Comparison of ENCODE assay signal across 30 mouse cellular contexts in the genomic region with DNA sequence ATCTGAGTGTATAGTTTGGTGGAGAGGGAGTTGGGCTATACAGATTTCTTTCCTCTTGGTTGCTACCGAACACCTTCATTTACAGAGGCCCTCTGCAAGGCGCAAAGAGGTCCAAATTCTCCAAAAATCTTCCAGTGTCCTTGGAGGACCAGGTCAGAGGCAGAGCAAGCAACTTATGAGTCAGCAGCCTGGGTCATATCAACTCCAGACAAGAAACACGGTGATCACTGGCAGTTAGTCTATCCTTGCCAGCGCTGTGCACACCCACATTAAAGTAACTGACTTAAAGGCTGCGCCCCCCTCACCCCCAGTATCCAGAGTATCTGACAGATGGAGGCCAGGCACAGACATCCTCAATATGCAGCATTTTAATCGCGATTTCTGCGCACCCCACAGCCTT. TPM values are rescaled to one million over a fixed set of nuclear protein-coding genes. Genes with fewer than 3 reads are reported as not detected.
A peak's percentile ranks its signal among the peaks of the same experiment; 100 is the strongest.
DNase-seq lines count a peak whose midpoint lies in the region; ATAC-seq lines count a peak whose summit lies in the region.
"Had no signal": no experiment of that assay in that cellular context is flagged by ENCODE, and none has a peak within 500 bp of the region (broad histone marks: within the 10 kb centered on the region; RNA-seq: fewer than 3 reads in every experiment).

No protein-coding gene starts in this region.

- H3K4me1 ChIP-seq in midbrain, embryonic 10.5 days, result peaks cover 7% of the 10 kb centered on the region
- no peaks in the 10 kb centered on the region; the same call in 1 of the 2 replicates for H3K4me1 ChIP-seq in midbrain, embryonic 15.5 days
- peaks cover 2% of the 10 kb centered on the region; the same call in 1 of the 2 replicates for H3K4me1 ChIP-seq in limb, embryonic 11.5 days (ENCODE audit: control insufficient read depth, insufficient read depth, low read length)
- H3K4me1 ChIP-seq: forebrain, embryonic 15.5 days; liver, embryonic 15.5 days had no signal

- no peaks in the 10 kb centered on the region for H3K9me3 ChIP-seq in midbrain, embryonic 10.5 days (replicated peaks)
- no peaks in the 10 kb centered on the region for H3K9me3 ChIP-seq in midbrain, embryonic 15.5 days
- no peaks in the 10 kb centered on the region for H3K9me3 ChIP-seq in limb, embryonic 11.5 days (ENCODE audit: control insufficient read depth, low read length)
- H3K9me3 ChIP-seq: embryonic facial prominence, embryonic 13.5 days; forebrain, embryonic 10.5 days; forebrain, embryonic 15.5 days; heart, embryonic 13.5 days; limb, embryonic 12.5 days; liver, embryonic 15.5 days had no signal

- H3K27me3 ChIP-seq in midbrain, embryonic 10.5 days (ENCODE audit: low read depth, poor library complexity, severe bottlenecking), result peaks cover 99% of the 10 kb centered on the region
- H3K27me3 ChIP-seq in midbrain, embryonic 15.5 days (replicated peaks), result peaks cover 91% of the 10 kb centered on the region
- H3K27me3 ChIP-seq in limb, embryonic 11.5 days (ENCODE audit: control insufficient read depth, insufficient read depth, low read length), result peaks cover 80% of the 10 kb centered on the region

- H3K4me2 ChIP-seq in midbrain, embryonic 15.5 days, result no peak overlapping the region
- H3K4me2 ChIP-seq in limb, embryonic 11.5 days (ENCODE audit: low read depth, severe bottlenecking), result no peak overlapping the region
- H3K4me2 ChIP-seq: embryonic facial prominence, embryonic 13.5 days; forebrain, embryonic 15.5 days; heart, embryonic 13.5 days; limb, embryonic 12.5 days; liver, embryonic 15.5 days; lung, embryonic 14.5 days had no signal

- H3K27ac ChIP-seq in midbrain, embryonic 10.5 days (replicated peaks), result no peak overlapping the region
- H3K27ac ChIP-seq in midbrain, embryonic 15.5 days, result no peak overlapping the region
- H3K27ac ChIP-seq in limb, embryonic 11.5 days (replicated peaks; ENCODE audit: low read depth, low read length), result no peak overlapping the region
- H3K27ac ChIP-seq: embryonic facial prominence, embryonic 13.5 days; forebrain, embryonic 10.5 days; forebrain, embryonic 15.5 days; gastrocnemius, adult 2 months; heart, embryonic 13.5 days; limb, embryonic 12.5 days; liver, embryonic 15.5 days had no signal

- 2% methylated on average over 8 of the region's 8 CpGs for whole genome bisulfite sequencing in midbrain, embryonic 10.5 days
- 1% methylated on average over 8 of the region's 8 CpGs for WGBS in midbrain, embryonic 15.5 days
- 2% methylated on average over 8 of the region's 8 CpGs for WGBS in limb, embryonic 11.5 days

- no peak for ATAC-seq in midbrain, embryonic 15.5 days (replicated peaks)
- no peak for ATAC-seq in limb, embryonic 11.5 days (ENCODE audit: insufficient number of reproducible peaks, low FRiP score, low TSS enrichment, low read depth)
- ATAC-seq: forebrain, embryonic 15.5 days had no signal

- H3K36me3 ChIP-seq in midbrain, embryonic 10.5 days, result no peaks in the 10 kb centered on the region
- H3K36me3 ChIP-seq in midbrain, embryonic 15.5 days (replicated peaks), result no peaks in the 10 kb centered on the region
- no peaks in the 10 kb centered on the region for H3K36me3 ChIP-seq in limb, embryonic 11.5 days (ENCODE audit: control insufficient read depth, insufficient read depth, low read length)
- H3K36me3 ChIP-seq: embryonic facial prominence, embryonic 13.5 days; forebrain, embryonic 10.5 days; forebrain, embryonic 15.5 days; heart, embryonic 13.5 days; limb, embryonic 12.5 days; liver, embryonic 15.5 days had no signal

- H3K4me3 ChIP-seq in midbrain, embryonic 10.5 days, result no peak overlapping the region
- H3K4me3 ChIP-seq in midbrain, embryonic 15.5 days, result no peak overlapping the region
- H3K4me3 ChIP-seq in limb, embryonic 11.5 days (ENCODE audit: low read depth, low read length), result no peak overlapping the region
- H3K4me3 ChIP-seq: embryonic facial prominence, embryonic 13.5 days; forebrain, embryonic 10.5 days; forebrain, embryonic 15.5 days; gastrocnemius, adult 2 months; heart, embryonic 13.5 days; limb, embryonic 12.5 days; liver, embryonic 15.5 days had no signal

- no peak overlapping the region for H3K9ac ChIP-seq in midbrain, embryonic 15.5 days
- no peak overlapping the region for H3K9ac ChIP-seq in limb, embryonic 11.5 days (ENCODE audit: low read length)
- H3K9ac ChIP-seq: embryonic facial prominence, embryonic 13.5 days; forebrain, embryonic 15.5 days; heart, embryonic 13.5 days; limb, embryonic 12.5 days; liver, embryonic 15.5 days; lung, embryonic 14.5 days had no signal

- peak; percentile 19 for DNase-seq in embryo, embryonic 9.5 days (ENCODE audit: extremely low spot score)
- DNase-seq in embryo, embryonic 11 days, result no peak
- DNase-seq in midbrain, embryonic 10.5 days (ENCODE audit: low spot score), result peak; percentile 23
- peak; percentile 55 for DNase-seq in 3T3-L1 (ENCODE audit: low read depth, low spot score)
- peak; percentile 32 for DNase-seq in limb, embryonic 11.5 days (ENCODE audit: low spot score)
- no peak for DNase-seq in frontal cortex, postnatal 14 days (ENCODE audit: low spot score in 2 of 2)
- DNase-seq: adrenal gland, postnatal 25 days; cerebellum, adult 2 months; cerebellum, postnatal 14 days; gastrocnemius, adult 2 months; gastrocnemius, postnatal 36 days; heart, postnatal 10 days; kidney, adult 11 months; kidney, postnatal 14 days; layer of hippocampus, adult 9-11 months; lung, embryonic 14.5 days; lung, postnatal 14 days; right cerebral cortex, postnatal 4 days; thymus, postnatal 25 days had no signal

RNA-seq across cellular contexts. Expression of a gene that starts 1.0 kb away (rescaled TPM):
- polyA plus RNA-seq in midbrain, embryonic 10.5 days (2016; fragmentation: Nextera tagmentation; extraction: Ambion mirVana), result not detected in 2 replicates
- not detected in 2 replicates for polyA plus RNA-seq in midbrain, embryonic 15.5 days (2015; fragmentation: Nextera tagmentation; extraction: Ambion mirVana)
- not detected in 2 replicates for polyA plus RNA-seq in limb, embryonic 11.5 days (2014; fragmentation: Nextera tagmentation; extraction: Ambion mirVana)
- polyA plus RNA-seq: brain, embryonic 14.5 days; cerebellum, adult 2 months; embryonic facial prominence, embryonic 13.5 days; forebrain, embryonic 10.5 days; forebrain, embryonic 15.5 days; frontal cortex, adult 2 months; heart, embryonic 13.5 days; limb, embryonic 12.5 days; liver, adult 2 months; liver, embryonic 15.5 days; lung, embryonic 14.5 days had no signal

RNA-seq across cellular contexts. Expression of a gene that starts 38.3 kb away (rescaled TPM):
- polyA plus RNA-seq in midbrain, embryonic 10.5 days (2016; fragmentation: Nextera tagmentation; extraction: Ambion mirVana), result not detected in 2 replicates
- polyA plus RNA-seq in midbrain, embryonic 15.5 days (2015; fragmentation: Nextera tagmentation; extraction: Ambion mirVana), result not detected in 2 replicates
- not detected in 2 replicates for polyA plus RNA-seq in limb, embryonic 11.5 days (2014; fragmentation: Nextera tagmentation; extraction: Ambion mirVana)
- polyA plus RNA-seq: brain, embryonic 14.5 days; cerebellum, adult 2 months; embryonic facial prominence, embryonic 13.5 days; forebrain, embryonic 10.5 days; forebrain, embryonic 15.5 days; heart, embryonic 13.5 days; kidney, embryonic 14.5 days; limb, embryonic 12.5 days; liver, embryonic 15.5 days; lung, embryonic 14.5 days had no signal

RNA-seq across cellular contexts. Expression of a gene that starts 53.5 kb away (rescaled TPM):
- not detected in 2 replicates for polyA plus RNA-seq in midbrain, embryonic 10.5 days (2016; fragmentation: Nextera tagmentation; extraction: Ambion mirVana)
- not detected in 2 replicates for polyA plus RNA-seq in midbrain, embryonic 15.5 days (2015; fragmentation: Nextera tagmentation; extraction: Ambion mirVana)
- not detected in 2 replicates for polyA plus RNA-seq in limb, embryonic 11.5 days (2014; fragmentation: Nextera tagmentation; extraction: Ambion mirVana)
- polyA plus RNA-seq: brain, embryonic 14.5 days; cerebellum, adult 2 months; embryonic facial prominence, embryonic 13.5 days; forebrain, embryonic 10.5 days; forebrain, embryonic 15.5 days; frontal cortex, adult 2 months; heart, embryonic 13.5 days; kidney, embryonic 14.5 days; limb, embryonic 12.5 days; lung, embryonic 14.5 days had no signal

Comparison
In these comparisons a context has a peak if more than half of its experiments do, and no peak if none do; other contexts are left out.
1. DNase-seq: peak in embryo, embryonic 9.5 days (single experiment), midbrain, embryonic 10.5 days (single experiment), 3T3-L1 (single experiment) and limb, embryonic 11.5 days (single experiment); none in embryo, embryonic 11 days (single experiment) and frontal cortex, postnatal 14 days (0 of 2).